Mouse (Mus musculus): Measurements from ENCODE around the gene Ccm2l. TPM values are rescaled to one million over a fixed set of nuclear protein-coding genes. Genes with fewer than 3 reads are reported as not detected.

Ccm2l gene
- polyA plus RNA-seq, 1 experiment from 2014 or later, result 1.3 TPM

Other genes starting within 250 kb of the Ccm2l start
- gene Bcl2l1, start 234.2 kb upstream of the Ccm2l start, polyA plus RNA-seq (2015; fragmentation: Nextera tagmentation; extraction: Ambion mirVana), result 119 and 125 TPM in 2 replicates
- 11.1 and 26.9 TPM in 2 replicates for gene Tpx2, start 218.0 kb upstream of the Ccm2l start, polyA plus RNA-seq (2015; fragmentation: Nextera tagmentation; extraction: Ambion mirVana)
- 0.08 and 0.29 TPM in 2 replicates for gene Mylk2, start 154.6 kb upstream of the Ccm2l start, polyA plus RNA-seq (2015; fragmentation: Nextera tagmentation; extraction: Ambion mirVana)
- gene Foxs1, start 132.7 kb upstream of the Ccm2l start, polyA plus RNA-seq (2015; fragmentation: Nextera tagmentation; extraction: Ambion mirVana), result 4.0 and 4.3 TPM in 2 replicates
- 10.5 and 13.5 TPM in 2 replicates for gene Dusp15, start 114.3 kb upstream of the Ccm2l start, polyA plus RNA-seq (2015; fragmentation: Nextera tagmentation; extraction: Ambion mirVana)
- gene Ttll9, start 103.5 kb upstream of the Ccm2l start, polyA plus RNA-seq (2015; fragmentation: Nextera tagmentation; extraction: Ambion mirVana), result 8.1 and 8.7 TPM in 2 replicates
- 240 and 256 TPM in 2 replicates for gene Pdrg1, start 50.5 kb upstream of the Ccm2l start, polyA plus RNA-seq (2015; fragmentation: Nextera tagmentation; extraction: Ambion mirVana)
- gene Xkr7, start 34.1 kb upstream of the Ccm2l start, polyA plus RNA-seq (2015; fragmentation: Nextera tagmentation; extraction: Ambion mirVana), result 1.7 and 2.0 TPM in 2 replicates
- gene Hck, start 42.5 kb downstream of the Ccm2l start, polyA plus RNA-seq (2015; fragmentation: Nextera tagmentation; extraction: Ambion mirVana), result 3.2 and 4.0 TPM in 2 replicates
- 83.0 and 83.7 TPM in 2 replicates for gene Tm9sf4, start 95.3 kb downstream of the Ccm2l start, polyA plus RNA-seq (2015; fragmentation: Nextera tagmentation; extraction: Ambion mirVana)
- gene Tspyl3, start 159.5 kb downstream of the Ccm2l start, polyA plus RNA-seq (2015; fragmentation: Nextera tagmentation; extraction: Ambion mirVana), result 37.2 and 38.0 TPM in 2 replicates
- gene Plagl2, start 175.5 kb downstream of the Ccm2l start, polyA plus RNA-seq (2015; fragmentation: Nextera tagmentation; extraction: Ambion mirVana), result 4.4 and 8.9 TPM in 2 replicates
- 5.3 and 5.5 TPM in 2 replicates for gene Pofut1, start 175.6 kb downstream of the Ccm2l start, polyA plus RNA-seq (2015; fragmentation: Nextera tagmentation; extraction: Ambion mirVana)
- gene Kif3b, start 225.5 kb downstream of the Ccm2l start, polyA plus RNA-seq (2015; fragmentation: Nextera tagmentation; extraction: Ambion mirVana), result 18.1 and 21.9 TPM in 2 replicates